ENCODE assay signal across 8 mouse cellular contexts in the genomic region with DNA sequence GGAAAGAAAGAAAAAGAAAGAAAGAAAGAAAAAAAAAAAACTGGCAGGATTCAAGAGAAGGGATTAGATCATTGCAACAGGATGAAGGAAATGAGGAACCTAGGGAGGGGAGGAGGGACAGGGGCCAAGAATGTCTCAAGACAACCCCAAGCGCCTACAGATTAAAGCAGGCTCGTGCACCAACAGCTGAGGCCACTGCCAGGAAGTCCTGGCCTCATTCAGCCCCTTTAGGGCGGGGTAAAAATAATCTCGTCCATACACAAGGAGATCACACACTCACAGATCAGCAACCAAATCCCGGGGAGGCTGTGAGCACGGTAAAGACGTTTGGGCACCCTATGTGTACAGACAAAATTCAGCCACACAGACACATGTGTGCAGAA.
A peak's percentile ranks its signal among the peaks of the same experiment; 100 is the strongest.
DNase-seq lines count a peak whose midpoint lies in the region; ATAC-seq and TF ChIP-seq lines count a peak whose summit lies in the region.

No protein-coding gene starts in this region.

- no peak for DNase-seq in thymus, adult 2 months
- no peak for DNase-seq in thymus, postnatal 36 days
- DNase-seq in heart, adult 8-10 months (ENCODE audit: low spot score), result peak; percentile 86
- DNase-seq in kidney, postnatal 14 days, result peak; percentile 77
- DNase-seq in frontal cortex, postnatal 25 days (ENCODE audit: low spot score in 2 of 2), result no peak
- no peak for DNase-seq in urinary bladder, postnatal 25 days (ENCODE audit: low spot score)

- no peak for TF ChIP-seq CTCF in thymus, adult 2 months (IDR thresholded peaks at IDR 0.05; ENCODE audit: borderline replicate concordance, control insufficient read depth, extremely low read depth, insufficient read depth, low read length, poor library complexity)

- 9% methylated on average over 7 of the region's 7 CpGs for WGBS in thymus, adult 2 months
- under 1% methylated on average over 7 of the region's 7 CpGs for WGBS in macrophage (ENCODE audit: missing documents)

- no peaks in the 10 kb centered on the region for H3K27me3 ChIP-seq in thymus, adult 2 months (ENCODE audit: control insufficient read depth, insufficient read depth, low read length)

- H3K27ac ChIP-seq in thymus, adult 2 months (ENCODE audit: control insufficient read depth, insufficient read depth, low read length), result peak overlapping the region; percentile 19; the same call in 1 of the 2 replicates
- H3K27ac ChIP-seq in macrophage, result peak overlapping the region; percentile 96

- peaks cover 57% of the 10 kb centered on the region for H3K4me1 ChIP-seq in thymus, adult 2 months (replicated peaks; ENCODE audit: control insufficient read depth, insufficient read depth, low read length)

- H3K79me2 ChIP-seq in macrophage (ENCODE audit: inconsistent target), result no peaks in the 10 kb centered on the region

- no peaks in the 10 kb centered on the region for H3K36me3 ChIP-seq in thymus, adult 2 months (ENCODE audit: control insufficient read depth, insufficient read depth, low read length)
- H3K36me3 ChIP-seq in macrophage (ENCODE audit: inconsistent target), result no peaks in the 10 kb centered on the region

- peak; percentile 72 for ATAC-seq in common myeloid progenitor, adult 5-6 weeks (replicated peaks; ENCODE audit: low read depth, poor library complexity, severe bottlenecking)

- no peak for TF ChIP-seq POLR2A in thymus, adult 2 months (IDR thresholded peaks at IDR 0.05; ENCODE audit: control insufficient read depth, extremely low read depth, insufficient read depth, low read length, poor library complexity)

- H3K4me3 ChIP-seq in thymus, adult 2 months (ENCODE audit: control insufficient read depth, insufficient read depth, low read length), result no peak overlapping the region
- peak overlapping the region; percentile 7; the same call in 1 of the 2 replicates for H3K4me3 ChIP-seq in macrophage (ENCODE audit: inconsistent target)

Comparison
In these comparisons a context has a peak if more than half of its experiments do, and no peak if none do; other contexts are left out.
1. DNase-seq: peak in heart, adult 8-10 months (single experiment) and kidney, postnatal 14 days (single experiment); none in thymus, adult 2 months (single experiment), thymus, postnatal 36 days (0 of 2), frontal cortex, postnatal 25 days (0 of 2) and urinary bladder, postnatal 25 days (single experiment).